Mouse (Mus musculus) limb, embryonic 15.5 days (tissue): Measurements from ENCODE around the gene Mgat3. TPM values are rescaled to one million over a fixed set of nuclear protein-coding genes. Genes with fewer than 3 reads are reported as not detected.

Experiments
- ATAC-seq: fragments of 200-750 bp; cut with Nextera tagmentation; 2 replicates; pipeline ENCODE4 v1.8.0; 2017; ENCODE audit warnings: low read depth, moderate TSS enrichment; ENCODE audit not compliant: insufficient number of reproducible peaks, low FRiP score, low TSS enrichment
- H3K27ac ChIP-seq: fragments of 300-500 bp; sonication (generic); 2 replicates; pipeline ENCODE4 v1.5.1; 2015; ENCODE audit warnings: moderate library complexity, mild to moderate bottlenecking, inconsistent platforms
- H3K27me3 ChIP-seq: fragments of 300-500 bp; sonication (generic); 2 replicates; pipeline ENCODE4 v1.6.1; 2015; ENCODE audit warnings: inconsistent platforms
- H3K36me3 ChIP-seq: fragments of 300-500 bp; sonication (generic); 2 replicates; pipeline ENCODE4 v1.6.1; 2015; ENCODE audit warnings: inconsistent platforms
- H3K4me1 ChIP-seq: fragments of 300-500 bp; sonication (generic); 2 replicates; pipeline ENCODE4 v1.6.1; 2015; ENCODE audit warnings: inconsistent platforms
- H3K4me2 ChIP-seq: fragments of 300-500 bp; sonication (generic); 2 replicates; pipeline ENCODE4 v1.6.1; 2015; ENCODE audit warnings: mild to moderate bottlenecking, inconsistent platforms
- H3K4me3 ChIP-seq: fragments of 300-500 bp; sonication (generic); 2 replicates; pipeline ENCODE4 v1.5.1; 2015; ENCODE audit warnings: mild to moderate bottlenecking, inconsistent platforms
- H3K9ac ChIP-seq: fragments of 300-500 bp; sonication (generic); 2 replicates; pipeline ENCODE4 v1.6.1; 2015; ENCODE audit warnings: inconsistent platforms
- H3K9me3 ChIP-seq: fragments of 300-500 bp; sonication (generic); 2 replicates; pipeline ENCODE4 v1.6.1; 2016; ENCODE audit warnings: inconsistent platforms
- whole genome bisulfite sequencing: fragments of 180-500 bp; shearing (Covaris S2); methylation state at CpG from one replicate; pipeline ENCODE4 v1.1.7; 2015; 5-methylcytosine and 5-hydroxymethylcytosine counted together
- polyA plus RNA-seq: library from polyadenylated mRNA; unstranded; fragments of >200 nt; fragmentation: Nextera tagmentation; extraction: Ambion mirVana; gene quantifications from 2 replicates; pipeline ENCODE4 v1.2.1, GENCODE M21; 2015

Mgat3 gene
- polyA plus RNA-seq, 1 experiment from 2014 or later = 3.5 TPM

DNA sequence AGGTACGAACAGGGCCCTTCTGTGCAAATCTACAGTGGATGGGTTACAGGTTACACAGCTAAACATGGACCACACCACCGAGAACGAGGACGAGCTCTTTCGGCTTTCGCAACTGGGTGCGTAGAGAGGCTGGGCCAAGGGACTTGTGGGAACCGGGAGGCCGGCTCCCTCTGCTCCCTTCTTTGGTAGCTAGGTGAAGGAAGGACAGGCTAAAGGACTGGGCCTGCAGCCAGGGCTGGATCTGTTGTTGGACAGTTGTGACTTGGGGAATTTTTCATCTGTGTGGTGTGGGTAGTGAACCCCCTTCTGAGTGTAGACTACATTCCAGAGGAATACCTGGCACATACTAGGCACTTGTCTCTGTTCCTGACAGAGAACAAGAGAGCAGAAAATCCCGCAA, 20.9 kb upstream of the Mgat3 start:
- no peak for ATAC-seq
- H3K4me2 ChIP-seq = no peak overlapping the region
- no peaks in the 10 kb centered on the region for H3K4me1 ChIP-seq
- H3K4me3 ChIP-seq = no peak overlapping the region
- H3K36me3 ChIP-seq = peaks cover 86% of the 10 kb centered on the region
- WGBS = 88% methylated on average over 10 of the region's 10 CpGs
- no peaks in the 10 kb centered on the region for H3K27me3 ChIP-seq
- no peak overlapping the region for H3K27ac ChIP-seq
- H3K9me3 ChIP-seq = no peaks in the 10 kb centered on the region
- H3K9ac ChIP-seq = no peak overlapping the region

- no peaks in the 10 kb centered on the region for H3K9me3 ChIP-seq
- H3K27me3 ChIP-seq = no peaks in the 10 kb centered on the region
- ATAC-seq = no peak
- no peak overlapping the region for H3K4me2 ChIP-seq
- peaks cover 95% of the 10 kb centered on the region for H3K36me3 ChIP-seq
- peaks cover 7% of the 10 kb centered on the region for H3K4me1 ChIP-seq
- 92% methylated on average over 11 of the region's 11 CpGs for WGBS
- H3K9ac ChIP-seq = no peak overlapping the region
- no peak overlapping the region for H3K27ac ChIP-seq
- H3K4me3 ChIP-seq = no peak overlapping the region
These were observed 19.8 kb upstream of the Mgat3 start for GRCm38 (mm10) chr15:80153757-80154156.

- Histone ChIP-seq H3K9ac (no peak overlapping the region), H3K27me3 (no peaks in the 10 kb centered on the region), H3K27ac (no peak overlapping the region), H3K36me3 (peaks cover 95% of the 10 kb centered on the region), H3K4me3 (no peak overlapping the region), H3K4me2 (no peak overlapping the region), H3K9me3 (no peaks in the 10 kb centered on the region), H3K4me1 (peaks cover 23% of the 10 kb centered on the region)
- ATAC-seq = no peak
- 91% methylated on average over 8 of the region's 8 CpGs for WGBS
These were observed 17.8 kb upstream of the Mgat3 start for GRCm38 (mm10) chr15:80155707-80156106.

- H3K9me3 ChIP-seq = no peaks in the 10 kb centered on the region
- ATAC-seq = no peak
- 91% methylated on average over 22 of the region's 22 CpGs for WGBS
- no peak overlapping the region for H3K27ac ChIP-seq
- peaks cover 23% of the 10 kb centered on the region for H3K4me1 ChIP-seq
- no peaks in the 10 kb centered on the region for H3K27me3 ChIP-seq
- H3K36me3 ChIP-seq = peaks cover 98% of the 10 kb centered on the region
- no peak overlapping the region for H3K4me2 ChIP-seq
- H3K9ac ChIP-seq = no peak overlapping the region
- no peak overlapping the region for H3K4me3 ChIP-seq
These were observed 16.2 kb upstream of the Mgat3 start for GRCm38 (mm10) chr15:80157197-80157943.

DNA sequence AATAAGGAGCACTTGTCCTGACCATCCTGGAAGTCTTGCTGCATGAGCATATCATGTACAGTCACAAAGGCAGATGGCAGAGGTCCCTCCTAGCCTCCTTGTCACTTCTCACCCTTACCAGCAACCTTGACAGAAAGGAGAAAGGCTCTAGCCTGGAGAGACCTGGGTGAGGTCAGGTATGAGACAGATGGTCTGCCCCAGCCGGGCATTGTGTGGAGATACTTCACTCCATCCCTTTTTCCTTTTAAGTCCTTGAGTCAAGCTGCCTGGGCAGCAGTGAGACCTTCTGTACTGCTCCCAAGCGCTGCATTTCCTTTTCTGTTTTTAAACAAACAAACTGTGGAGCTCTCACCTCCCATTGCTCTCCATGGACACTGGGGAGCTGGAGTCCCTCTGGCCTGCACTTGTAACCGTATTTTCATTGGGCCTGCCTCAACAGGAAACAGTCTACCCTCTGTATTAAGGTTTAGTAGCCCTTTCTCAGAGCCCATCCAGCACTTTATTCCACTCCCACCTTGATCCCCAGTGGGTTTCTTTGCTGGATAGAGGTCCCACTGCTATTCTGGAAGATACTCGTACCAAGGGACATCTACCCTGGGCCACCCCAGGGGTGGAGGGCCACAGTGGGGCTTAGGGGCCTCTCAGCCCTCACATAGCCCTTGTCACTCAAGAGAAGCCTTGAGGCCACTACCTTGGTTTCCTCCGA, 15.4 kb upstream of the Mgat3 start:
- Histone ChIP-seq H3K4me2 (no peak overlapping the region), H3K9me3 (no peaks in the 10 kb centered on the region), H3K27ac (no peak overlapping the region), H3K9ac (no peak overlapping the region), H3K36me3 (peaks cover 98% of the 10 kb centered on the region), H3K4me1 (peaks cover 23% of the 10 kb centered on the region), H3K4me3 (no peak overlapping the region), H3K27me3 (no peaks in the 10 kb centered on the region)
- no peak for ATAC-seq
- WGBS = 61% methylated on average over 5 of the region's 5 CpGs

GRCm38 (mm10) chr15:80158707-80159090, 14.8 kb upstream of the Mgat3 start:
- H3K27ac ChIP-seq = peak overlapping the region; percentile 72
- no peaks in the 10 kb centered on the region for H3K9me3 ChIP-seq
- ATAC-seq = no peak
- H3K4me3 ChIP-seq = no peak overlapping the region
- peaks cover 23% of the 10 kb centered on the region for H3K4me1 ChIP-seq
- no peaks in the 10 kb centered on the region for H3K27me3 ChIP-seq
- WGBS = 50% methylated on average over 4 of the region's 4 CpGs
- peaks cover 94% of the 10 kb centered on the region for H3K36me3 ChIP-seq
- 0 out of 2 replicates have a peak overlapping the region, but pooled peaks have one; percentile 10 for H3K9ac ChIP-seq
- H3K4me2 ChIP-seq = no peak overlapping the region

DNA sequence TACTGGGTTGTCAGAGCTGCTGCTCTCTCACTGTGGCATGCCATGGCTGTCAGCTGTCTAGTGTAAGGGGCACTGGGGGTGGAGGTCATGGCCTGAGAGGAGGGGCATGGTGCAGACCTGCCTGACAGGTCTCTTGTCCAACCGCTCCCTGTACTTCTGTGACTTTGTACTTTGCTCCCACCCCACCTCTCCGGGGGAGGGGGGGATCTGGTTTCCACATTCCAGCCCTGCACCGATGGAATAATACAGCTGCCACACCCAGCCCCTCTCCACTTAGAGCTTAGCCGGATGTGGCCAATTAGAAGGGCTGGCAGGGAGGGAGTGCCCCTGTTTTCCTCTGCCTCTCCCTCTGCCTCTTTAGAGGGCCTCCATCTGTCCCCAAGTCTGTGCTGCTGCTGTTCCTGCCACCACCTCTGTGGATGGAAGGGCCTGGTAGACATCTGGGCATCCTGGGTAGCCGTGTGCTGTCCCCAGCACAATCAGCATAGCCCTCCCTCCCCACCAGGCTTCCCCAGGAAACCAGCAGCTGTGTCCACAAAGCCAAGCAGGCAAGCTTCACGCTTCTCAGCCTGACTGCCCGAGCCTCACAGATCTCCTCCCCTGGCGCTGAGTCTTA, 14.1 kb upstream of the Mgat3 start:
- H3K4me3 ChIP-seq = no peak overlapping the region
- peaks cover 23% of the 10 kb centered on the region for H3K4me1 ChIP-seq
- H3K4me2 ChIP-seq = no peak overlapping the region
- no peak overlapping the region for H3K9ac ChIP-seq
- H3K36me3 ChIP-seq = peaks cover 87% of the 10 kb centered on the region
- 23% methylated on average over 8 of the region's 8 CpGs for WGBS
- 0 out of 2 replicates have a peak, but pooled peaks have one; percentile 19 for ATAC-seq
- no peaks in the 10 kb centered on the region for H3K27me3 ChIP-seq
- H3K27ac ChIP-seq = peak overlapping the region; percentile 72
- no peaks in the 10 kb centered on the region for H3K9me3 ChIP-seq

DNA sequence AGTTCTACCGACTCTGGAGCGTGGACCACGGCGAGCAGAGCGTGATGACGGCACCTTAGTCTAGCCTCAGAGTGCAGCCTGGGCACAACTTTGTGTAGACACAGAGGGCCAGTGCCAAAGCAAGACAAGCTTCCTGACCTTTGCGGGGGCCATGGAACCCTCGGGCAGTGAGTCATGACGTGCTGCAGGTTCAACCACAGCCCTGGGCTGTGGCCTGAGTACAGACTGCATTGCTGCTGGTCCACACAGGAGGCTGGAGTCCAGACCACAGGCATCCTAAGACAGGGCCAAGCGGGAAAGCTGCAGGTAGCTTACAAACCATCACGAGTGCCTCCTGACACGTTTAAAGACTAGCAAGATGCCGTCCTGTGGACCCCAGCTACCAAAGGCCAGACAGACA, 13.3 kb upstream of the Mgat3 start:
- H3K27me3 ChIP-seq = no peaks in the 10 kb centered on the region
- peak overlapping the region; percentile 72 for H3K27ac ChIP-seq
- no peak overlapping the region for H3K4me3 ChIP-seq
- H3K4me2 ChIP-seq = no peak overlapping the region
- ATAC-seq = no peak
- 86% methylated on average over 13 of the region's 13 CpGs for WGBS
- no peak overlapping the region for H3K9ac ChIP-seq
- peaks cover 23% of the 10 kb centered on the region for H3K4me1 ChIP-seq
- peaks cover 79% of the 10 kb centered on the region for H3K36me3 ChIP-seq
- H3K9me3 ChIP-seq = no peaks in the 10 kb centered on the region

- Histone ChIP-seq H3K27ac (0 out of 2 replicates have a peak overlapping the region, but pooled peaks have one; percentile 7), H3K9me3 (no peaks in the 10 kb centered on the region), H3K4me1 (peaks cover 23% of the 10 kb centered on the region), H3K4me3 (no peak overlapping the region), H3K27me3 (no peaks in the 10 kb centered on the region), H3K36me3 (peaks cover 74% of the 10 kb centered on the region), H3K9ac (no peak overlapping the region), H3K4me2 (no peak overlapping the region)
- WGBS = 89% methylated on average over 4 of the region's 4 CpGs
- no peak for ATAC-seq
These were observed 12.8 kb upstream of the Mgat3 start for GRCm38 (mm10) chr15:80160726-80161125.

DNA sequence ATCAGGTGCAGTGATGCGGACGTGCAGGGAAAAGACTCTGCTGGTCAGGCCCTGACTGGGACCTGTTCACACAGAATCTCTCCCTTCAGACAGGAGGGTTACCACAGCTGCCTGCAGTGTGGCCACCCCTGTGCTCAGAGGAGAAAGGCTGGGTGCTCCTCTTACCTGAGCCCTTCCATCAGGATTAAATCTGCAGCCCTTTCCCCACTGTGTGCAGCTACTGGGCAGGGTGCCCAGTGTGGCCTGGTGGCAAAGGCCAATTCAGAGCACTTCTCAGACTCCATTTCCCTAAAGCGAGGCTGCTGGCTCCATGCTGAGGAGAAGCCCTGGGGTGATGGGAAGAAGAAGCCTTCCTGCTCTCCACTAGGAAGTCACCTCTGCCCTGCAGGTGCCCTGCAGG, 12.3 kb upstream of the Mgat3 start:
- Histone ChIP-seq H3K27me3 (no peaks in the 10 kb centered on the region), H3K9me3 (no peaks in the 10 kb centered on the region), H3K4me2 (no peak overlapping the region), H3K4me3 (no peak overlapping the region), H3K36me3 (peaks cover 69% of the 10 kb centered on the region), H3K4me1 (peaks cover 23% of the 10 kb centered on the region), H3K27ac (no peak overlapping the region), H3K9ac (no peak overlapping the region)
- 97% methylated on average over 3 of the region's 3 CpGs for WGBS
- ATAC-seq = no peak

DNA sequence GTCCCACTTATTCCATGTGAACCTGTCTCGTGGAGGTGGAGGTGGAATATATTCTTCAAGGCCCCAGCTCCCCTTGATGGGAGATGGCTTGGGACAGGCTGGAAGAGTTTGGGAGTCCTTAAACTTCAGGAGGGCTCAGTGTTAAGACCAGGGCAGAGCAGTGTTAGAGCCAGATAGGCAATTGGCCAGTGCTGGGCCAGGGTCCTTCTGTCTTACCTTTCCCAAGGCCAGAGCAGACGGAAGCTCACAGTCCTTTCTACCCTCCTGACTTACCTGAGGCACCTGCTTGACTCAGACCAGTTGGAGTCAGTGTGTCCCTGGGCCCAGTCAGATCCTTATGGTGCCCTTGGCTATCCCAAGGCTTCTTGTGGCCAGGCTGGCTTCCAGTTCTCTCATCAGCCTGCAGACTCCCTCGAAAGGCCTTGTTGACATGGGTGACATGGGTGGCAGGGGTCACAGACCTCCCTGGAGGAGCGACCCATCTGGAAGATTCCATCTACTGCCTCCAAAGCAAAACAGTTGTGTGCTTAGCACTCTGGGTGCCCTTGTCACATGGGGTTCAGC, 11.0 kb upstream of the Mgat3 start:
- H3K9ac ChIP-seq = no peak overlapping the region
- no peak overlapping the region for H3K27ac ChIP-seq
- H3K4me2 ChIP-seq = no peak overlapping the region
- ATAC-seq = no peak
- H3K9me3 ChIP-seq = no peaks in the 10 kb centered on the region
- H3K4me3 ChIP-seq = no peak overlapping the region
- WGBS = 90% methylated on average over 4 of the region's 4 CpGs
- no peaks in the 10 kb centered on the region for H3K27me3 ChIP-seq
- H3K4me1 ChIP-seq = peaks cover 23% of the 10 kb centered on the region
- peaks cover 58% of the 10 kb centered on the region for H3K36me3 ChIP-seq

DNA sequence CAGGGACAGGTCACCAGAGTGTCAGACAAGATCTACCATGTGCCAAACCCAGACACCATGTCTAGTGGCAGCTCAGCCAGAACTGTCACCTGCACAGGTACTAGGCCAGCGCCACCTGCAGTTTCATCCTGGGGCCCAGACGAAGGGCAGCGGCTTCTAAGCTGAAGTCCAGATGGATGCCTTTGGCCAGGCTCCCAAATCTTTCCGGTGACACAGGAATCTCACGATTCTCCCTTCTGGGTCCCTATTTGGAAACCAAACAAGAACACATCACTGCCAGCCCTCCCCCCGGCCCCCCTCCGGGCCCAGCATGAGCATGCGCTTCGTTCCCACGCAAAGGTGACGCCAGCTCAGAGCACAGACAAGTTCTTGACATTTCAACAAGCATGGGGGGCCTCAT, 10.2 kb upstream of the Mgat3 start:
- Histone ChIP-seq H3K4me3 (no peak overlapping the region), H3K4me1 (peaks cover 21% of the 10 kb centered on the region), H3K9me3 (no peaks in the 10 kb centered on the region), H3K36me3 (peaks cover 50% of the 10 kb centered on the region), H3K27me3 (no peaks in the 10 kb centered on the region), H3K27ac (no peak overlapping the region), H3K4me2 (no peak overlapping the region), H3K9ac (no peak overlapping the region)
- 83% methylated on average over 11 of the region's 11 CpGs for WGBS
- no peak for ATAC-seq
